Mouse (Mus musculus) intestine, embryonic 16.5 days (tissue): Measurements from ENCODE around the gene Exoc6. TPM values are rescaled to one million over a fixed set of nuclear protein-coding genes. Genes with fewer than 3 reads are reported as not detected.

ENCODE experiments used
- ATAC-seq: fragments of 200-750 bp; cut with Nextera tagmentation; 2 replicates; pipeline ENCODE4 v1.8.0; 2017; ENCODE audit warnings: moderate TSS enrichment, moderate library complexity
- H3K27ac ChIP-seq: fragments of 300-500 bp; sonication (generic); 2 replicates; pipeline ENCODE4 v1.5.1; 2014; ENCODE audit warnings: mild to moderate bottlenecking, low read length
- H3K27me3 ChIP-seq: fragments of 300-500 bp; sonication (generic); replicated peaks from 2 replicates; pipeline ENCODE4 v1.6.1; 2014; ENCODE audit warnings: low read length, control low read depth, mixed read lengths; ENCODE audit not compliant: control insufficient read depth, insufficient read depth
- H3K36me3 ChIP-seq: fragments of 300-500 bp; sonication (generic); 2 replicates; pipeline ENCODE4 v1.6.1; 2014; ENCODE audit warnings: low read length, control low read depth; ENCODE audit not compliant: control insufficient read depth, insufficient read depth
- H3K4me1 ChIP-seq: fragments of 300-500 bp; sonication (generic); 2 replicates; pipeline ENCODE4 v1.6.1; 2014; ENCODE audit warnings: low read length, control low read depth, mixed read lengths; ENCODE audit not compliant: control insufficient read depth, insufficient read depth
- H3K4me2 ChIP-seq: fragments of 300-500 bp; sonication (generic); 2 replicates; pipeline ENCODE4 v1.6.1; 2014; ENCODE audit warnings: low read depth, low read length, control low read depth
- H3K4me3 ChIP-seq: fragments of 300-500 bp; sonication (generic); 2 replicates; pipeline ENCODE4 v1.5.1; 2014; ENCODE audit warnings: mild to moderate bottlenecking, low read length
- H3K9ac ChIP-seq: fragments of 300-500 bp; sonication (generic); 2 replicates; pipeline ENCODE4 v1.6.1; 2014; ENCODE audit warnings: low read depth, low read length
- H3K9me3 ChIP-seq: fragments of 300-500 bp; sonication (generic); 2 replicates; pipeline ENCODE4 v1.6.1; 2016; ENCODE audit warnings: low read length, control low read depth; ENCODE audit not compliant: control insufficient read depth
- WGBS: fragments of 180-500 bp; shearing (Covaris S2); extraction: QIAGEN DNeasy Blood & Tissue Kit; methylation state at CpG from one replicate; pipeline ENCODE4 v1.1.7; 2014; 5-methylcytosine and 5-hydroxymethylcytosine counted together
- polyA plus RNA-seq: library from polyadenylated mRNA; unstranded; fragments of >200 nt; fragmentation: Nextera tagmentation; extraction: Ambion mirVana; gene quantifications from 2 replicates; pipeline ENCODE4 v1.2.1, GENCODE M21; 2015

Gene Exoc6
- polyA plus RNA-seq, 1 experiment from 2014 or later: 21.7 TPM

- H3K9ac ChIP-seq: no peak overlapping the region
- H3K4me1 ChIP-seq: peaks cover 21% of the 10 kb centered on the region
- H3K4me2 ChIP-seq: no peak overlapping the region
- H3K27ac ChIP-seq: no peak overlapping the region
- H3K4me3 ChIP-seq: no peak overlapping the region
- no peaks in the 10 kb centered on the region for H3K27me3 ChIP-seq
- 58% methylated on average over 10 of the region's 10 CpGs for WGBS
- ATAC-seq: 0 out of 2 replicates have a peak, but pooled peaks have one; percentile 32
- H3K9me3 ChIP-seq: no peaks in the 10 kb centered on the region
- H3K36me3 ChIP-seq: no peaks in the 10 kb centered on the region
These were observed 11.1 kb downstream of the Exoc6 start for GRCm38 (mm10) chr19:37561106-37561892.

- H3K27ac ChIP-seq: no peak overlapping the region
- H3K27me3 ChIP-seq: no peaks in the 10 kb centered on the region
- H3K9me3 ChIP-seq: no peaks in the 10 kb centered on the region
- H3K4me2 ChIP-seq: no peak overlapping the region
- H3K4me3 ChIP-seq: no peak overlapping the region
- H3K9ac ChIP-seq: no peak overlapping the region
- 30% methylated on average over 4 of the region's 4 CpGs for WGBS
- ATAC-seq: no peak
- peaks cover 19% of the 10 kb centered on the region for H3K4me1 ChIP-seq
- H3K36me3 ChIP-seq: no peaks in the 10 kb centered on the region
These were observed 13.5 kb downstream of the Exoc6 start for GRCm38 (mm10) chr19:37563763-37564162.

DNA sequence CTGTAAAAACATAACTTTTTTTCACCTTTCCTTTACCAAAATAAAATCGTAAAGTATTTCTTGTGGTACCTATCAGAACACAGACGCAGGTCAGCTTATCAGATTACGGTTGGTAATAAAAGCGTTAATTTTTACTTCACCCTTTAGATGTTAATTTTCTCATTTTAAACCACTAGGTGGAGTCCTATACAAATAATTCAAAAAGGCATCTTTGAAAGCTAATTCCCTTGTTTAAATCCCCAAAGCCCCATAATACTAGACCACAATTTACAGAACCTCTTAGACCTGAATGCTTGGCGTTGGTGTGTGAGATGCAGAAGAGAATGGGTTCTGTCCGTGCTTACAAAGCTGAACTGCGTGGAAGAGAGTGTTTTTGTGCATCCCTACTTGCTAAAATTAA lies 15.6 kb downstream of the Exoc6 start:
- 43% methylated on average over 7 of the region's 7 CpGs for WGBS
- Histone ChIP-seq H3K4me3 (no peak overlapping the region), H3K9me3 (no peaks in the 10 kb centered on the region), H3K4me1 (peaks cover 4% of the 10 kb centered on the region; the same call in 1 of the 2 replicates), H3K27me3 (no peaks in the 10 kb centered on the region), H3K9ac (no peak overlapping the region), H3K27ac (no peak overlapping the region), H3K4me2 (no peak overlapping the region), H3K36me3 (no peaks in the 10 kb centered on the region)
- no peak for ATAC-seq

DNA sequence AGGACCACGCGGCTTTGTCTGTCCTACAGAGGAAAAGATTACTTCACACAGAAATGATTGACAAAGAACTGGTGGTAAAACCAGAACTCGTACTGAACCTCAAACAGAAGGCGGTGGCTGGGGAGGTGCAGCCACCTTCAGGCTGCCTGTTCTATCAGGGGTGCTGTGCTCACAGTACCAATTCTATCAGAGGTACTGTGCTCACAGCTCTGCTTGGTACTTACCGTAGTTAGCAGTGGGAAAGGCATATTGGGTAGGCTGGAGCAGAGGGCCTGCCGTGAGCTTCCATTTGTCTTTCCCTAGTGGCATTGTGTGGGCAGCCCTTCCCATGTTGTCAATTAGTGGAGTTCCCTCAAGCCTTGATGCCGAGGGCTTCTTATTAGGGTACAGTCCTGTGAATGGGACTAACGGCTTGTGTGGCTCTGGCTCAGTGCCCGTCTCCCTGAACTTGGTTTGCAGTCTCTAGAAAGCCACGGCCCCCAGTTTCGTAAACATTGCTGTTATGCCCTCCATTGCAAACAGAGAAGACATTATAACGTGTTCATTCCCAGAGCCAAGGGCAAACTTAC lies 19.1 kb downstream of the Exoc6 start:
- no peak overlapping the region for H3K4me2 ChIP-seq
- H3K36me3 ChIP-seq: no peaks in the 10 kb centered on the region
- 71% methylated on average over 12 of the region's 12 CpGs for WGBS
- no peak for ATAC-seq
- H3K27me3 ChIP-seq: no peaks in the 10 kb centered on the region
- no peaks in the 10 kb centered on the region for H3K9me3 ChIP-seq
- no peak overlapping the region for H3K9ac ChIP-seq
- no peak overlapping the region for H3K4me3 ChIP-seq
- H3K27ac ChIP-seq: no peak overlapping the region
- H3K4me1 ChIP-seq: no peaks in the 10 kb centered on the region

DNA sequence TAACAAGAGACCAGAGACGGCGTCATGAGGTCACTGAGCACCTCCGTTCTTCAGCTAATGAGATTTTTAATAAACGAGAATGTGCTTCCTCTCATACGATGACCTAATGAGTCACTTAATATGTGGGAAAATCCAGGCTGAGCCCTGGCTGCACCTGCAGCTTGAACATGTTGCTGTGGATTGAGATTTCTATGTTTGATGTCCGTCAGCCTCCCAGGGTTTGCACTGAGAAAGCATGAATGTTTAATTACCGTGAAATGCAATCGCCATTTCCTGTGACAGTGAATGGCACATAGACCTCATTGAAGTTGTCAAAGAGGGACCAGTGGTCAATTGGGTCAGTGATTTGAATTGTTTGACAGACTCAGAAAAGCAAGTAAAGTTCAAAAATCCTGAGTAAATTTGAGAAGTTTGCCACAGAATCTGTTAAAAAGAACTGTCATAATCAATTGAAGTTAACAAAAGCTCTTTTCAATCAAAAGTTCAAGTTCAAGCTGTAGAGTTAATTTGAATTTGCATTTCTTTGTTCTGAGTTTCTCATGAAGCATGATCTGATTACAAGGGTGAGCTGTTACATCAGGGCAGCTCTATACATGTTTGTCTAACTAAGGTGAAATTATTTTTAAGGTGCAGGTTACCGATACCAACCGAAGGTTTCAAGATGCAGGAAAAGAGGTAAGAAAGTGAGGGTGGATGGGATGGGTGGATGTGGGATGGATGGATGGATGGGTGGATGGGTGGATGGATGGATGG lies 20.9 kb downstream of the Exoc6 start:
- H3K9ac ChIP-seq: no peak overlapping the region
- H3K36me3 ChIP-seq: no peaks in the 10 kb centered on the region
- H3K4me1 ChIP-seq: no peaks in the 10 kb centered on the region
- no peak for ATAC-seq
- H3K27ac ChIP-seq: no peak overlapping the region
- no peak overlapping the region for H3K4me3 ChIP-seq
- H3K9me3 ChIP-seq: no peaks in the 10 kb centered on the region
- H3K27me3 ChIP-seq: no peaks in the 10 kb centered on the region
- 84% methylated on average over 10 of the region's 10 CpGs for whole genome bisulfite sequencing
- no peak overlapping the region for H3K4me2 ChIP-seq

DNA sequence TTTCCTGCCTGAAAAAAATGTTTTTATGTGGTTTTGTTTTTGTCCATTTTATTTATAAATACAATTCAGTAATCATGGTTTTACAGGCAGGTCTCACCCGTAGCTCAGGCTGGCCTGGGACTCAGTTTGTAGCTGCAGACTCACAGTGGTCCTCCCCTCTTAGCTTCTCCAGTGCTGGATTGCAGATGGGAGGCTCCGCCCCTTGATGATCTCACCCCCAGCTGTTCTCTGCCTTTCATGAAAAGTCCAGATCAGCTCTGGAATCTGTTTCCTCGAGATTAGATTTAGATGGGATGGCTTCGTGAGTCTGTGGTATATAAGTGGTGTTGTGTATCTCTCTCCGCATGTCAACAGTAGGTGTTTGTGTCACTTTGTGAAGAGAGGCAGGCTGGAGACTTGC lies 24.6 kb downstream of the Exoc6 start:
- Histone ChIP-seq H3K9me3 (no peaks in the 10 kb centered on the region), H3K27ac (no peak overlapping the region), H3K36me3 (no peaks in the 10 kb centered on the region), H3K4me2 (no peak overlapping the region), H3K4me3 (no peak overlapping the region), H3K9ac (no peak overlapping the region), H3K27me3 (no peaks in the 10 kb centered on the region), H3K4me1 (no peaks in the 10 kb centered on the region)
- 0 out of 2 replicates have a peak, but pooled peaks have one; percentile 31 for ATAC-seq
- 43% methylated on average over 5 of the region's 5 CpGs for WGBS

DNA sequence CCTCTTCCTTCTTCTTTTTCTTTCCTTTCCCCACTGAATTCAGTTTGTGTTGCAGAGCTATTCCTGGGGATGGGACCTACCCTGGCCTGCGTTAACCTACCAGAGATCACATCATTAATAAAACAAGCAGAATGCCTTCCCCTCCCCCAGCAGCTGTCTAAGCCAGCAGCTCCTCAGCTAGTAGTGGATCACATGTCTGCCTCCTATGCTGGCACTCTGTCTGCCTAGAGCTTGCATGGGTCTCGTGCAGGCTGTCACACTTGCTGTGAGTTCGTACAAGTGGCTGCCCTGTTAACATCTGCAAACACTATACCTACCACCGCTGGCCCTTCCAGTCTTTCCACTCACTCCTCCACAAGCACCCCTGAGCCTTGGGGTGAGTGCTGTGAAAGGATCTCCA lies 29.4 kb downstream of the Exoc6 start:
- H3K27me3 ChIP-seq: no peaks in the 10 kb centered on the region
- H3K4me2 ChIP-seq: no peak overlapping the region
- 53% methylated on average over 4 of the region's 4 CpGs for WGBS
- no peaks in the 10 kb centered on the region for H3K9me3 ChIP-seq
- H3K4me3 ChIP-seq: no peak overlapping the region
- no peak overlapping the region for H3K9ac ChIP-seq
- no peaks in the 10 kb centered on the region for H3K4me1 ChIP-seq
- no peak overlapping the region for H3K27ac ChIP-seq
- no peaks in the 10 kb centered on the region for H3K36me3 ChIP-seq
- ATAC-seq: no peak

DNA sequence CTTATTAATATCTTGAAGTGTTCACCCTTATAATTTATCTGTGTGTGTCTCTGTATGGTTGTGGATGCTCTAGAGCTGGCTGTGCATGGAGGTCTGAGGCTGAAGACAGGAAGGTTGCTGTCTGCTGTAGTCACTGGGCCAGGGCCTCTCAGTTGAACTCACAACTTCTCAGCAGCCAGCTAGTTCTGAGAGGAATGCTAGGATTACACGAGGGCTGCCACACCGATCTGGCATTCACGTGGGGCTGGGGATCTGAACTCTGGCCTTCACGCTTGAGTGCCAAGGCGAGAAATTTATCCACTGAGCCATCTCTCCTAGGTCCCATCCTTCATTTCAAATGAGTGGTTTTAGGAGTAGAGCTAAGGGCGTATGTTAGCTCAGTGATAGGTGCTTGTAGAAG lies 30.2 kb downstream of the Exoc6 start:
- H3K36me3 ChIP-seq: no peaks in the 10 kb centered on the region
- no peak for ATAC-seq
- H3K4me2 ChIP-seq: no peak overlapping the region
- no peak overlapping the region for H3K4me3 ChIP-seq
- H3K4me1 ChIP-seq: no peaks in the 10 kb centered on the region
- 84% methylated on average over 6 of the region's 6 CpGs for WGBS
- H3K9me3 ChIP-seq: no peaks in the 10 kb centered on the region
- no peaks in the 10 kb centered on the region for H3K27me3 ChIP-seq
- H3K9ac ChIP-seq: no peak overlapping the region
- no peak overlapping the region for H3K27ac ChIP-seq

- 42% methylated on average over 14 of the region's 14 CpGs for WGBS
- H3K27me3 ChIP-seq: no peaks in the 10 kb centered on the region
- H3K4me1 ChIP-seq: no peaks in the 10 kb centered on the region
- H3K9ac ChIP-seq: no peak overlapping the region
- H3K27ac ChIP-seq: no peak overlapping the region
- no peak overlapping the region for H3K4me3 ChIP-seq
- H3K36me3 ChIP-seq: no peaks in the 10 kb centered on the region
- ATAC-seq: no peak
- no peaks in the 10 kb centered on the region for H3K9me3 ChIP-seq
- no peak overlapping the region for H3K4me2 ChIP-seq
These were observed 35.0 kb downstream of the Exoc6 start for GRCm38 (mm10) chr19:37585210-37585609.
